Mouse (Mus musculus): ENCODE data around the gene Utrn. TPM values are rescaled to one million over a fixed set of nuclear protein-coding genes. Genes with fewer than 3 reads are reported as not detected.

Gene Utrn
- polyA plus RNA-seq, 1 experiment from 2014 or later = 88.4 TPM

DNA sequence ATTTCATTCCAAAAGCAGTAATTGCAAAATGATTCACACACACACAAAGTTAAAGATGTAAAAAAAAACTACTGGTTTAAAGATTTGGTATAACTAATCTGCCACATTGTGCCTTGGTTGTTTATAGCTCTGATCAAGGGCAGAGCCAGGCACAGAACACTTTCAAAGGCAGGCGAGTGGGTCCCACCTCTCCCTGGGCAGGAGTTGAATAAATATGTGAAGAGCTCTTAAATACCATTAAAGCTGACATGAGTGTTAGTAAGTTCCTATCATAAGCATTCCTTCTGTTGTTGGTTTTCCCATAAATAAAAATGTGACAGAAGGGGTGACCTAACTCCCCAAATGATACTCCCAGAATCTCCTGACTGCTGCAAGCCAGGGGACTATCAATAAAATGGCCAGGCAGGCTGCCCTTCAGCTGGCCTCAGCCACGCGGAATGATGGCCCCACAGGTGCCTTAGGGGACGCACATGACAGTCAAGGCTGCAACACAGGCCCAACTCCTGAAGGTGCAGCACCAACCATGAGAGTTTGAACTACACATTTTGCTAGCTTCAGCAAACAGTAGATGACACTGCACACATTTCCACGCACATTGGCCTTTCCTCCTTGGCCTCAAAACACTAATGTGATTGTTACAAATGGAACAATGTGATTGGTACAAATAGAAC, 152.4 kb downstream of the Utrn start:
- Histone ChIP-seq H3K9ac (replicated peaks; ENCODE audit: low read depth) (no peak overlapping the region), H3K4me3 (ENCODE audit: low read depth, low read length) (no peak overlapping the region), H3K9me3 (ENCODE audit: low read length) (no peaks in the 10 kb centered on the region), H3K27me3 (replicated peaks; ENCODE audit: insufficient read depth, low read length) (no peaks in the 10 kb centered on the region), H3K4me1 (ENCODE audit: insufficient read depth, low read depth, low read length) (no peaks in the 10 kb centered on the region; the same call in 1 of the 2 replicates), H3K4me2 (replicated peaks; ENCODE audit: low read depth, low read length) (no peak overlapping the region), H3K36me3 (ENCODE audit: insufficient read depth, low read length) (peaks cover 18% of the 10 kb centered on the region), H3K27ac (ENCODE audit: low read length) (peak overlapping the region; percentile 75; the same call in 1 of the 2 replicates)
- 56% methylated on average over 5 of the region's 5 CpGs for WGBS
- DNase-seq (ENCODE audit: low spot score) (peak; percentile 83), ATAC-seq (peak; percentile 92)
- peak; percentile 98 for TF ChIP-seq EP300 (IDR thresholded peaks at IDR 0.05)
- TF ChIP-seq CTCF (IDR thresholded peaks at IDR 0.05) = no peak

- Histone ChIP-seq H3K9me3 (ENCODE audit: low read length) (no peaks in the 10 kb centered on the region), H3K4me1 (ENCODE audit: insufficient read depth, low read depth, low read length) (no peaks in the 10 kb centered on the region; the same call in 1 of the 2 replicates), H3K4me3 (ENCODE audit: low read depth, low read length) (no peak overlapping the region), H3K9ac (replicated peaks; ENCODE audit: low read depth) (no peak overlapping the region), H3K27ac (ENCODE audit: low read length) (no peak overlapping the region), H3K36me3 (ENCODE audit: insufficient read depth, low read length) (peaks cover 21% of the 10 kb centered on the region), H3K27me3 (replicated peaks; ENCODE audit: insufficient read depth, low read length) (no peaks in the 10 kb centered on the region), H3K4me2 (replicated peaks; ENCODE audit: low read depth, low read length) (no peak overlapping the region)
- DNase-seq (ENCODE audit: low spot score) (no peak), ATAC-seq (no peak)
- 92% methylated on average over 14 of the region's 14 CpGs for WGBS
- no peak for TF ChIP-seq EP300 (IDR thresholded peaks at IDR 0.05)
- no peak for TF ChIP-seq CTCF (IDR thresholded peaks at IDR 0.05)
Observed at GRCm38 (mm10) chr10:12713236-12713855, 155.8 kb downstream of the Utrn start.

DNA sequence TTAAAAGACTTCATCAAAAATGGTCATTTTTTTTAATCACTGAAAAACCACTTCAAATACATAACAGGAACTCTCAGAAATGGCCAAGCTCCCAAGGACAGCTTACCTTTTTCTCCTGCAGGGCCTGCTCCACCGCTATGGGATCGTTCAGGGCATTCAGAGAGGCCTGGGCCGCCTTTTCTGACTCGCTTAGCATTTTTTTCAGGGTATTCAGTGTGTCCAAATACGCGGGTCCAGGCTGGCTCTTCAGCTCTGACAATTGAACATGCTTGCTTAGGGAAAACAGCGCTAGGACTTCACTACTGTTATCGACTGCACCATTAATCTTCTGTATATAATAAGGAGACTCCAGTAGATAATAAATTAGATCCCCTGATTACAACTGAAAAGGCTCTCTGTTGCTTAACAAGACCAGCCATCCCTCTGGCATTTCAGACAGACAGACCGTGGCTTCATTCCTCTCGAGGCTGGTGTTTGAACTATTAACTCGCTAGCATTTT, 157.8 kb downstream of the Utrn start:
- WGBS = 70% methylated on average over 11 of the region's 11 CpGs
- Histone ChIP-seq H3K27me3 (replicated peaks; ENCODE audit: insufficient read depth, low read length) (no peaks in the 10 kb centered on the region), H3K36me3 (ENCODE audit: insufficient read depth, low read length) (peaks cover 21% of the 10 kb centered on the region), H3K9me3 (ENCODE audit: low read length) (no peaks in the 10 kb centered on the region), H3K4me2 (replicated peaks; ENCODE audit: low read depth, low read length) (no peak overlapping the region), H3K27ac (ENCODE audit: low read length) (no peak overlapping the region), H3K4me1 (ENCODE audit: insufficient read depth, low read depth, low read length) (no peaks in the 10 kb centered on the region; the same call in 1 of the 2 replicates), H3K4me3 (ENCODE audit: low read depth, low read length) (no peak overlapping the region), H3K9ac (replicated peaks; ENCODE audit: low read depth) (no peak overlapping the region)
- no peak for TF ChIP-seq EP300 (IDR thresholded peaks at IDR 0.05)
- TF ChIP-seq CTCF (IDR thresholded peaks at IDR 0.05) = no peak
- ATAC-seq = no peak
- DNase-seq (ENCODE audit: low spot score) = no peak

DNA sequence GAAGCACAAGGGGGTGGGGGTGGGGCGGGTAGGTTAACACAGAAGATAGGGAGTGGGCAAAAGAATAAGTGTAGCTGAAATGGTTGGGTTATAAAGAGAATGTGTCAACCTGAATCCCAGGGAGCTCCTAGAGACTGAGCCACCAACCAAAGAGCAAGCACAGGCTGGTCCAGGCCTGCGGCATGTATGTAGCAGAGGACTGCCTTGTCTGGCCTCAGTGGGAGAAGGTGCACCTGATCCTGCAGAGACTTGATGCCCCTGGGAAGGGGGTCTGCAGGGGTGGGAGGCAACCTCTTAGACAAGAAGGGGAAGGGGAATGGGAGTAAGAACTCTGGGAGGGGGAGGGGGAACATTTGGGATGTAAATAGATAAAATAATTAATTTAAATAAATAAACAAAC, 162.6 kb downstream of the Utrn start:
- no peak overlapping the region for H3K4me2 ChIP-seq (replicated peaks; ENCODE audit: low read depth, low read length)
- peaks cover under 1% of the 10 kb centered on the region for H3K36me3 ChIP-seq (ENCODE audit: insufficient read depth, low read length)
- H3K9ac ChIP-seq (replicated peaks; ENCODE audit: low read depth) = no peak overlapping the region
- no peak overlapping the region for H3K4me3 ChIP-seq (ENCODE audit: low read depth, low read length)
- no peaks in the 10 kb centered on the region for H3K4me1 ChIP-seq (ENCODE audit: insufficient read depth, low read depth, low read length)
- ATAC-seq (no peak), DNase-seq (ENCODE audit: low spot score) (no peak)
- no peak for TF ChIP-seq EP300 (IDR thresholded peaks at IDR 0.05)
- TF ChIP-seq CTCF (IDR thresholded peaks at IDR 0.05) = no peak
- H3K27ac ChIP-seq (ENCODE audit: low read length) = no peak overlapping the region
- H3K9me3 ChIP-seq (ENCODE audit: low read length) = no peaks in the 10 kb centered on the region
- H3K27me3 ChIP-seq (replicated peaks; ENCODE audit: insufficient read depth, low read length) = no peaks in the 10 kb centered on the region
- WGBS = 91% methylated on average over 2 of the region's 2 CpGs

GRCm38 (mm10) chr10:12705990-12706389, 163.2 kb downstream of the Utrn start:
- no peaks in the 10 kb centered on the region for H3K4me1 ChIP-seq (ENCODE audit: insufficient read depth, low read depth, low read length)
- no peak for DNase-seq (ENCODE audit: low spot score)
- no peak for ATAC-seq
- WGBS = 63% methylated on average over 1 of the region's 1 CpGs
- H3K9me3 ChIP-seq (ENCODE audit: low read length) = no peaks in the 10 kb centered on the region
- no peak overlapping the region for H3K4me2 ChIP-seq (replicated peaks; ENCODE audit: low read depth, low read length)
- no peak for TF ChIP-seq EP300 (IDR thresholded peaks at IDR 0.05)
- no peak for TF ChIP-seq CTCF (IDR thresholded peaks at IDR 0.05)
- H3K27me3 ChIP-seq (replicated peaks; ENCODE audit: insufficient read depth, low read length) = no peaks in the 10 kb centered on the region
- H3K27ac ChIP-seq (ENCODE audit: low read length) = no peak overlapping the region
- H3K36me3 ChIP-seq (ENCODE audit: insufficient read depth, low read length) = no peaks in the 10 kb centered on the region; the same call in none of the 2 replicates
- no peak overlapping the region for H3K4me3 ChIP-seq (ENCODE audit: low read depth, low read length)
- H3K9ac ChIP-seq (replicated peaks; ENCODE audit: low read depth) = no peak overlapping the region

DNA sequence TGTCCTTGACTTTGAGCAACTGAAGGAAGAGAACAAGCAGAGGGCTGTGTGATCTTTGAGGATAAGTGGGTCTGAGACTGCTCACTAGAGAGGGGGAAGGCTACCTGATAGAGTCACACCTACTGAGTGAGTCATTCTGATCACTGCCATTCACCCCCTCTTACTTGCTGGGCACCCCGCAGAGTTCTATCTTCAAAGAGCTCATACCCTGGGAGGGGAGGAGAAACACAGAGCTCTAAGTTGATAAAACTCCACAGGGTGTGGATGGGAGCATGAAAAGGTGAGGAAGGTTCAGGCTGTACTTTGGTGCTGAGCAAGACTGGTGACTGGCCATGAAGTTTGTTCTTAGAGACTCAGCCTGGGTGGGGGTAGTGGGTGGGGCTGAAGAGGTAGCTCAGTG, 164.9 kb downstream of the Utrn start:
- no peaks in the 10 kb centered on the region; the same call in none of the 2 replicates for H3K36me3 ChIP-seq (ENCODE audit: insufficient read depth, low read length)
- no peak overlapping the region for H3K4me2 ChIP-seq (replicated peaks; ENCODE audit: low read depth, low read length)
- no peak overlapping the region for H3K4me3 ChIP-seq (ENCODE audit: low read depth, low read length)
- no peaks in the 10 kb centered on the region for H3K9me3 ChIP-seq (ENCODE audit: low read length)
- no peak overlapping the region for H3K9ac ChIP-seq (replicated peaks; ENCODE audit: low read depth)
- WGBS = 16% methylated on average over 1 of the region's 1 CpGs
- no peaks in the 10 kb centered on the region for H3K27me3 ChIP-seq (replicated peaks; ENCODE audit: insufficient read depth, low read length)
- TF ChIP-seq EP300 (IDR thresholded peaks at IDR 0.05) = no peak
- H3K4me1 ChIP-seq (ENCODE audit: insufficient read depth, low read depth, low read length) = no peaks in the 10 kb centered on the region
- no peak overlapping the region for H3K27ac ChIP-seq (ENCODE audit: low read length)
- no peak for DNase-seq (ENCODE audit: low spot score)
- ATAC-seq = no peak

All from lung, postnatal 0 days (tissue).